Mouse (Mus musculus) embryonic facial prominence, embryonic 15.5 days (tissue): ENCODE results near the gene Bpifa1. TPM values are rescaled to one million over a fixed set of nuclear protein-coding genes. Genes with fewer than 3 reads are reported as not detected.

ENCODE experiments used
- ATAC-seq: fragments of 200-750 bp; cut with Nextera tagmentation; 2 replicates; pipeline ENCODE4 v1.8.0; 2017; ENCODE audit warnings: low read depth, moderate TSS enrichment; ENCODE audit not compliant: insufficient number of reproducible peaks, low FRiP score, low TSS enrichment
- H3K27ac ChIP-seq: fragments of 300-500 bp; sonication (generic); replicated peaks from 2 replicates; pipeline ENCODE4 v1.5.1; 2015; ENCODE audit warnings: mild to moderate bottlenecking, inconsistent platforms
- H3K27me3 ChIP-seq: fragments of 300-500 bp; sonication (generic); 2 replicates; pipeline ENCODE4 v1.6.1; 2015; ENCODE audit warnings: inconsistent platforms
- H3K36me3 ChIP-seq: fragments of 300-500 bp; sonication (generic); 2 replicates; pipeline ENCODE4 v1.6.1; 2015; ENCODE audit warnings: mild to moderate bottlenecking, inconsistent platforms
- H3K4me1 ChIP-seq: fragments of 300-500 bp; sonication (generic); 2 replicates; pipeline ENCODE4 v1.6.1; 2015; ENCODE audit warnings: inconsistent platforms
- H3K4me2 ChIP-seq: fragments of 300-500 bp; sonication (generic); replicated peaks from 2 replicates; pipeline ENCODE4 v1.6.1; 2015; ENCODE audit warnings: mild to moderate bottlenecking, inconsistent platforms
- H3K4me3 ChIP-seq: fragments of 300-500 bp; sonication (generic); replicated peaks from 2 replicates; pipeline ENCODE4 v1.5.1; 2015; ENCODE audit warnings: mild to moderate bottlenecking, inconsistent platforms
- H3K9ac ChIP-seq: fragments of 300-500 bp; sonication (generic); 2 replicates; pipeline ENCODE4 v1.6.1; 2015; ENCODE audit warnings: inconsistent platforms
- H3K9me3 ChIP-seq: fragments of 300-500 bp; sonication (generic); replicated peaks from 2 replicates; pipeline ENCODE4 v1.6.1; 2016; ENCODE audit warnings: inconsistent platforms
- WGBS: fragments of 180-500 bp; shearing (Covaris S2); methylation state at CpG from one replicate; pipeline ENCODE4 v1.1.7; 2015; 5-methylcytosine and 5-hydroxymethylcytosine counted together
- polyA plus RNA-seq: library from polyadenylated mRNA; unstranded; fragments of >200 nt; fragmentation: Nextera tagmentation; extraction: Ambion mirVana; gene quantifications from 2 replicates; pipeline ENCODE4 v1.2.1, GENCODE M21; 2015

Gene Bpifa1
- 209 and 581 TPM in 2 replicates for polyA plus RNA-seq

GRCm38 (mm10) chr2:154142580-154142979 is at the start of gene Bpifa1:
Gene Bpifa1 (plus strand): TSS chr2:154142880.
- Histone ChIP-seq H3K27me3 (no peaks in the 10 kb centered on the region), H3K27ac (no peak within 1 kb of the TSS), H3K4me1 (no peaks in the 10 kb centered on the region), H3K36me3 (no peaks in the 10 kb centered on the region), H3K4me3 (no peak within 1 kb of the TSS), H3K9me3 (no peaks in the 10 kb centered on the region), H3K9ac (no peak within 1 kb of the TSS), H3K4me2 (no peak within 1 kb of the TSS)
- ATAC-seq: no peak
- 79% methylated on average over 4 of the region's 4 CpGs for WGBS

GRCm38 (mm10) chr2:154097734-154098133 is 44.9 kb upstream of the Bpifa1 start:
- 40% methylated on average over 1 of the region's 1 CpGs for WGBS
- Histone ChIP-seq H3K4me3 (no peak overlapping the region), H3K27me3 (no peaks in the 10 kb centered on the region), H3K27ac (no peak overlapping the region), H3K4me1 (no peaks in the 10 kb centered on the region), H3K36me3 (no peaks in the 10 kb centered on the region), H3K9ac (no peak overlapping the region), H3K4me2 (no peak overlapping the region), H3K9me3 (no peaks in the 10 kb centered on the region)
- ATAC-seq: no peak

DNA sequence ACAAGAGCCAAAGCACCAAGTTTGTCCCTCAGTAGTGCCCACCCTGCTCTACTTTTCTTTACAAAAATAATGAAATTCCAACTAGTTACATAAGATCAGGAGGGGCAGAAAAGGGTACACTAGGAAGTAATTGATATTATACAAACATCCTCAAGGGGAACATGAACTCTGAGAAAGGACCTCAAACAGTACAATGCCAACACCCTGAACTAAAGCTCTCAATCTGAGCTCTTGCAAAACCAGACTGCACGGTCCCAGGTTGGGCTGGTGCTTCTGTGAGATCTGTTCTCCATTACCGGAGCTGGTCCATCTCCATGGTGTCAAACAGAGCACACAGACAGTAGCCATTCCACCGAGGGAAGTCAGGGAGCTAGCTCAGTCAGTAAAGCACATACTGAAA is 25.3 kb upstream of the Bpifa1 start:
- Histone ChIP-seq H3K4me2 (no peak overlapping the region), H3K9me3 (no peaks in the 10 kb centered on the region), H3K4me1 (no peaks in the 10 kb centered on the region), H3K27me3 (no peaks in the 10 kb centered on the region), H3K4me3 (no peak overlapping the region), H3K36me3 (no peaks in the 10 kb centered on the region), H3K27ac (no peak overlapping the region), H3K9ac (no peak overlapping the region)
- WGBS: 84% methylated on average over 3 of the region's 3 CpGs
- no peak for ATAC-seq

DNA sequence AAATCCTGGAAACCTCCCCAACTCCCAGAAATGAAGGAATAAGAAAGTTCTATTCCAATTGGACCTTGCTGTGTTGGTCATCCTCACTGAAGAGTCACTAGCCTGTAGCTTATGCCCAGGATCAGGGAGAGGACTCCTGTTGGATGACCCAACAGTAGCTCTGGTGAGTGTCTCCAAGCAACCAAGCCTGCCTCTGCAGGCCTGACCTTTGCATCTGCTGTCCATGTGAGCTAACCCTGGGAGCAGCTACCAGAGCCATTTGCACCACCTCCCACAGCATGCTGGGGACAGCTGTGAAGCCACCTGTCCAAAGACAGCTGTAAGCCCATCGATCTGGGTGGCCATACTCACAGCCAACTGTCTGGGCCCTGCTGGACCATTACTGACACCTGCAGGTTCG is 12.6 kb upstream of the Bpifa1 start, which contains the start of gene Bpifa3:
Gene Bpifa3, plus strand, starts transcription at position 217 of the 400 bp plus-strand sequence.
- H3K4me2 ChIP-seq: no peak within 1 kb of the TSS
- ATAC-seq: no peak
- 60% methylated on average over 2 of the region's 2 CpGs for WGBS

GRCm38 (mm10) chr2:154143735-154144134 is 1.1 kb downstream of the Bpifa1 start:
- Histone ChIP-seq H3K4me2 (no peak overlapping the region), H3K27me3 (no peaks in the 10 kb centered on the region), H3K27ac (no peak overlapping the region), H3K9me3 (no peaks in the 10 kb centered on the region), H3K4me1 (no peaks in the 10 kb centered on the region), H3K36me3 (no peaks in the 10 kb centered on the region), H3K4me3 (no peak overlapping the region), H3K9ac (no peak overlapping the region)
- WGBS: 72% methylated on average over 3 of the region's 3 CpGs
- no peak for ATAC-seq

More for the DNA sequence above, 12.6 kb upstream of the Bpifa1 start, which contains the start of gene Bpifa3:
- Histone ChIP-seq H3K27ac (no peak within 1 kb of the TSS), H3K9me3 (no peaks in the 10 kb centered on the region), H3K27me3 (no peaks in the 10 kb centered on the region), H3K36me3 (no peaks in the 10 kb centered on the region), H3K9ac (no peak within 1 kb of the TSS), H3K4me1 (no peaks in the 10 kb centered on the region), H3K4me3 (no peak within 1 kb of the TSS)

DNA sequence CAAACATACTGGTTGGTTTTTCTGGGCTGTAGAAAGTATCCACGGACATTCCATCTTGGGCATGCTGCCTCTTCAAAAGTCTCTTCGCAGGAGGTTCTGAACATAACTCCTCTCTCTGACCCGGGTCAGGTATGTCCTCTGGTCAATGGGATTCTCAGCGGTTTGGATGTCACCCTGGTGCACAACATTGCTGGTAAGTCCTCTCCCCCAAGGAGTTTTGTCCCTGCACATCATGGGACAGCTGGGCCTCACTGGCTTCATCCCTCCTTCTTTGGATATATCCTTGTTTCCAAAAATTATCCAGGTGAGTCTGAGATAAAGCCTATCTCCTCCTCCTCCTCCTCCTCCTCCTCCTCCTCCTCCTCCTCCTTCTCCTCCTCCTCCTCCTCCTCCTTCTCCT is 4.8 kb downstream of the Bpifa1 start:
- ATAC-seq: no peak
- Histone ChIP-seq H3K4me1 (no peaks in the 10 kb centered on the region), H3K27ac (no peak overlapping the region), H3K27me3 (no peaks in the 10 kb centered on the region), H3K9me3 (no peaks in the 10 kb centered on the region), H3K36me3 (no peaks in the 10 kb centered on the region), H3K4me3 (no peak overlapping the region), H3K9ac (no peak overlapping the region), H3K4me2 (no peak overlapping the region)
- 79% methylated on average over 4 of the region's 4 CpGs for WGBS

GRCm38 (mm10) chr2:154158433-154158832 is 15.8 kb downstream of the Bpifa1 start:
- ATAC-seq: no peak
- H3K36me3 ChIP-seq: no peaks in the 10 kb centered on the region
- whole genome bisulfite sequencing: 25% methylated on average over 3 of the region's 3 CpGs
- no peak overlapping the region for H3K9ac ChIP-seq
- no peak overlapping the region for H3K27ac ChIP-seq
- H3K4me2 ChIP-seq: no peak overlapping the region
- no peak overlapping the region for H3K4me3 ChIP-seq
- H3K4me1 ChIP-seq: no peaks in the 10 kb centered on the region
- no peaks in the 10 kb centered on the region for H3K9me3 ChIP-seq
- H3K27me3 ChIP-seq: no peaks in the 10 kb centered on the region

- no peak for ATAC-seq
- Histone ChIP-seq H3K36me3 (no peaks in the 10 kb centered on the region), H3K4me2 (no peak within 1 kb of the TSS), H3K4me3 (no peak within 1 kb of the TSS), H3K4me1 (no peaks in the 10 kb centered on the region), H3K27me3 (no peaks in the 10 kb centered on the region), H3K9me3 (no peaks in the 10 kb centered on the region), H3K9ac (no peak within 1 kb of the TSS), H3K27ac (no peak within 1 kb of the TSS)
- WGBS: 78% methylated on average over 8 of the region's 8 CpGs
These were observed 19.6 kb downstream of the Bpifa1 start, which contains the start of gene Bpifa5 for GRCm38 (mm10) chr2:154162307-154162706. Gene Bpifa5 (plus strand): TSS chr2:154162607.

- no peak for ATAC-seq
- Histone ChIP-seq H3K27ac (no peak overlapping the region), H3K4me1 (no peaks in the 10 kb centered on the region), H3K4me2 (no peak overlapping the region), H3K9me3 (no peaks in the 10 kb centered on the region), H3K27me3 (no peaks in the 10 kb centered on the region), H3K36me3 (no peaks in the 10 kb centered on the region), H3K9ac (no peak overlapping the region), H3K4me3 (no peak overlapping the region)
- WGBS: 85% methylated on average over 5 of the region's 5 CpGs
These were observed 20.6 kb downstream of the Bpifa1 start for GRCm38 (mm10) chr2:154163306-154163705.

DNA sequence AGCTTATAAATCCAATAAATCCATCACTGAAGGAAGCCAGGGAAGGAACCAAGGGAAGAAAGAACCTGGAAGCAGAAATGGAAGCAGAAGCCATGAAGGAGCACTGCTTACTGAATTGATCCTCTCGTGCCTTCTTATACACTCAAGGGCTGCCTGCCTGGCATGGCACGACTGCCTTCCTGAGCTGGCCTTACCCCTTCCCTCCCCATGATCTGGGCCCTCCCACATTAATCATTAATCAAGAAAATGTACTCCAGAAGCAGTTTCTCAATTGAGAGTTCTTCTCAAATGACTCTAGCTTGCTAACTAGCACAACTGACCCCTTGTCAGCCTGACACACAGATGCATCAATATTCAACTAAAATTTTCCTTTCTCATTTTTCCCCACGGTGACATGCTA is 26.5 kb downstream of the Bpifa1 start:
- 71% methylated on average over 3 of the region's 3 CpGs for WGBS

DNA sequence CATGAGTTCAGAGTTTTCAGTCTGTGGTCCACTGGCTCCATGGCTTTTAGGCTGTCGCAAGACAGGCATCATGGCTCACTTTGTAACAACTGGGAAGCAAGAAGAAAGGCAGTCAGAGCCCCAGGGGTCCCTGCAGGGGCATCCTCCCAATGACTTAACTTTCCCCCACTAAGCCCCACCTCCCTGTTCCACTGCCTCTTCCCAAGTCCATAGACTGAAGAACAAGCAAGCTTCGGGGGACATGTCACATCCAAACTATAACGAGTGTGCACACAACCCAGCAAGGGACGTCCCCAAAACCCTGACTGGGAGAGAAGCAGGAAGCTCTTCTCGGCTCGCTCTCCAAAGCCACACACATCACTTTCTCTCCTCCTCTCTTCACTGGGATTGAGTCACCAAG is 28.9 kb downstream of the Bpifa1 start:
- Histone ChIP-seq H3K27ac (no peak overlapping the region), H3K36me3 (no peaks in the 10 kb centered on the region), H3K9me3 (no peaks in the 10 kb centered on the region), H3K4me1 (no peaks in the 10 kb centered on the region), H3K9ac (no peak overlapping the region), H3K4me2 (no peak overlapping the region), H3K27me3 (no peaks in the 10 kb centered on the region), H3K4me3 (no peak overlapping the region)
- no peak for ATAC-seq
- WGBS: 75% methylated on average over 6 of the region's 6 CpGs

More for the DNA sequence above, 26.5 kb downstream of the Bpifa1 start:
- no peak overlapping the region for H3K4me3 ChIP-seq
- H3K36me3 ChIP-seq: no peaks in the 10 kb centered on the region
- no peak overlapping the region for H3K9ac ChIP-seq
- H3K9me3 ChIP-seq: no peaks in the 10 kb centered on the region
- no peak for ATAC-seq
- H3K4me2 ChIP-seq: no peak overlapping the region
- no peaks in the 10 kb centered on the region for H3K4me1 ChIP-seq
- H3K27ac ChIP-seq: no peak overlapping the region
- H3K27me3 ChIP-seq: no peaks in the 10 kb centered on the region

DNA sequence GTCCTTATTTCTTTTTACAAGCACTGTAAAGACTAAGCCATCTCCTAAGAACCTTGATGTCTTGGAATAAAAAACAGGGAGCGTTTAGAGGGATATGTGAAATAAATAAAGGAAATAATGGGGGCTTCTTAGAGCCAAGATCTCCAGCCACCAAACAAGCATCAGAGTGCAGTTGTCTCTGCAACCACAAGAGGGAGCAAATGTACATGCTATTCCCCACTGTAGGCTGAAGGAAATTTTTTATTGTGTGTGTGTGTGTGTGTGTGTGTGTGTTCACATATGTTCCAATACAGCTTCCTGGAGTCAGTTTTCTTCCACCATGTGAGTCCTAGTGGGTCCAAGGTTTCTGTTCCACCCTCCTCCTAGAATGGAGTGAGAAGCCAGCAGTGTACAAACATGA is 30.6 kb downstream of the Bpifa1 start:
- Histone ChIP-seq H3K36me3 (no peaks in the 10 kb centered on the region), H3K4me3 (no peak overlapping the region), H3K27ac (no peak overlapping the region), H3K4me2 (no peak overlapping the region), H3K9ac (no peak overlapping the region), H3K4me1 (no peaks in the 10 kb centered on the region), H3K9me3 (no peaks in the 10 kb centered on the region), H3K27me3 (no peaks in the 10 kb centered on the region)
- 29% methylated on average over 1 of the region's 1 CpGs for WGBS
- no peak for ATAC-seq
